Mouse (Mus musculus) liver, embryonic 11.5 days (tissue): ENCODE results near the gene Cdh8. TPM values are rescaled to one million over a fixed set of nuclear protein-coding genes. Genes with fewer than 3 reads are reported as not detected.

ENCODE experiments used
- ATAC-seq: fragments of 200-750 bp; cut with Nextera tagmentation; replicated peaks from 2 replicates; pipeline ENCODE4 v1.8.0; 2017; ENCODE audit warnings: moderate number of reproducible peaks, mild to moderate bottlenecking, moderate TSS enrichment, moderate library complexity; ENCODE audit not compliant: low FRiP score
- DNase-seq: peaks from one replicate; pipeline ENCODE4 v3.0.0-alpha.2; 2017; ENCODE audit warnings: low spot score
- H3K27ac ChIP-seq: fragments of 300-500 bp; sonication (generic); 2 replicates; pipeline ENCODE4 v1.5.1; 2014; ENCODE audit warnings: mild to moderate bottlenecking, low read depth, low read length, control low read depth
- H3K27me3 ChIP-seq: fragments of 300-500 bp; sonication (generic); replicated peaks from 2 replicates; pipeline ENCODE4 v1.6.1; 2014; ENCODE audit warnings: low read length, mixed read lengths; ENCODE audit not compliant: control insufficient read depth, insufficient read depth
- H3K36me3 ChIP-seq: fragments of 300-500 bp; sonication (generic); 2 replicates; pipeline ENCODE4 v1.6.1; 2014; ENCODE audit warnings: mild to moderate bottlenecking, low read length, moderate library complexity, mixed read lengths; ENCODE audit not compliant: control insufficient read depth, insufficient read depth
- H3K4me1 ChIP-seq: fragments of 300-500 bp; sonication (generic); replicated peaks from 2 replicates; pipeline ENCODE4 v1.6.1; 2014; ENCODE audit warnings: low read length, mixed read lengths; ENCODE audit not compliant: control insufficient read depth, insufficient read depth
- H3K4me2 ChIP-seq: fragments of 300-500 bp; sonication (generic); 2 replicates; pipeline ENCODE4 v1.6.1; 2014; ENCODE audit warnings: mild to moderate bottlenecking, control low read depth, moderate library complexity
- H3K4me3 ChIP-seq: fragments of 300-500 bp; sonication (generic); 2 replicates; pipeline ENCODE4 v1.5.1; 2014; ENCODE audit warnings: low read depth, low read length, control low read depth
- H3K9ac ChIP-seq: fragments of 300-500 bp; sonication (generic); 2 replicates; pipeline ENCODE4 v1.6.1; 2014; ENCODE audit warnings: low read depth, low read length, control low read depth
- H3K9me3 ChIP-seq: fragments of 300-500 bp; sonication (generic); 2 replicates; pipeline ENCODE4 v1.6.1; 2016; ENCODE audit warnings: low read length, inconsistent platforms, mixed read lengths; ENCODE audit not compliant: control insufficient read depth
- WGBS: fragments of 180-500 bp; shearing (Covaris S2); extraction: QIAGEN DNeasy Blood & Tissue Kit; methylation state at CpG from one replicate; pipeline ENCODE4 v1.1.7; 2014; 5-methylcytosine and 5-hydroxymethylcytosine counted together
- polyA plus RNA-seq: library from polyadenylated mRNA; unstranded; fragments of >200 nt; fragmentation: Nextera tagmentation; extraction: Ambion mirVana; gene quantifications from 2 replicates; pipeline ENCODE4 v1.2.1, GENCODE M21; 2014

Gene Cdh8
- polyA plus RNA-seq, 1 experiment from 2014 or later: 0.60 TPM

DNA sequence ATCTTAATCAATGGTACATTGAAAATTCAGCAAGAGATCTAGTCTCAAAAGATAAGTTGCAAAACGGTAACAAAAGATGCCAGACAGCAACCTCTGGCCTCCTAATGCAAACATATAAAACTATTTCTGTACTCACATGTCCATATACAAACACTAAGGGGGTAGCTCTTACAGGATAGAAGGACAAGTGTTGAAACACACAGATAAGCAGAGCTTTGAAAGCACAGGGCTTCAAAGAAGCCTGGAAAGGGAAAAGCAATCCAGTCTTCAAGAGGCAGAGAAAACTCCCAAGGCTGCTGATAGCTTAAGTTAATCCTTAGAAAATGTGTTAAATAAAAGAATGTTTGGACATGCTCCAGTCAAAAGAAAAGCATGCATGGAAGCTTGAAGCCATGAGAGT lies 77.0 kb downstream of the Cdh8 start:
- Histone ChIP-seq H3K4me1 (no peaks in the 10 kb centered on the region), H3K9me3 (no peaks in the 10 kb centered on the region), H3K9ac (no peak overlapping the region), H3K4me3 (no peak overlapping the region), H3K27ac (no peak overlapping the region), H3K36me3 (no peaks in the 10 kb centered on the region), H3K27me3 (no peaks in the 10 kb centered on the region), H3K4me2 (no peak overlapping the region)
- DNase-seq (no peak), ATAC-seq (no peak)
- 43% methylated on average over 1 of the region's 1 CpGs for WGBS

DNA sequence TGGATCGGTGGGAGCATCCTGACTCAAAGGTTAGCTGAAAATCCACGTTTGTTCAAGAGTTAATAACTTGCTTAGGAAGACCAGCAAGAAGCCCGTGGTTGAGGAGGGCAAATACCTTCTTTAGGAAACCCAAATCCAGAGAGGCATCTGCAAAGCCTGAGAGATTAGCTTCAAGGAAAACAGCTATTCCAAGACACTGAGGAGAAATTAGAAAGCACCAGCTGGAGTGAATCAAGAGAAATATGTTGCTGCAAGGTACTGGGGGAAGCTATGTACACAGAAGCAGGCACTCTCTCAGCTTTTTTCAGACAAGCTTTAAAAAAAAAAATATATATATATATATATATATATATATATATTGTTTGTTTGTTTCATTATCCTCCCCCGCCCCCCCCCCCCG lies 88.7 kb downstream of the Cdh8 start:
- ATAC-seq: no peak

DNA sequence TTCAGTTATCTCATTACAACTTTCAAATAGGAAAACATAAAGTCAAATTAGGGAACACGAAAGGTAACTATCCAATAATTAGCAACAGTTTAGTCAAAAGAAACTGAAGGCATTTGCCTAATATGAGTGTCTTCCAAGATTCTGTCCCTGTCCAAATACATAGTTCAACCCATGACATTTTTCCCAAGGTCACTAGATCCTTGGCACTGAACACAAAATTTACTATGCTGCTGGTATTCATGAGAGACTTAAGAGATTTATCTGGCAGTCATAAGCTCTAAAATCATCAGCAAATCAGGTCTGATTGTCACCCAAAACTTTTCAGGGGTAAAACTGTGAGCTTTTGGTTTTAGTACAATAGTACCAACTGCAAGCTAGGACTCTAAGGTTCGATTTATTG lies 101.7 kb downstream of the Cdh8 start:
- H3K9ac ChIP-seq: no peak overlapping the region
- H3K27ac ChIP-seq: no peak overlapping the region
- H3K36me3 ChIP-seq: no peaks in the 10 kb centered on the region
- H3K9me3 ChIP-seq: no peaks in the 10 kb centered on the region
- H3K4me2 ChIP-seq: no peak overlapping the region
- ATAC-seq (no peak), DNase-seq (no peak)
- no peaks in the 10 kb centered on the region for H3K27me3 ChIP-seq
- no peaks in the 10 kb centered on the region for H3K4me1 ChIP-seq
- no peak overlapping the region for H3K4me3 ChIP-seq
- 77% methylated on average over 2 of the region's 2 CpGs for WGBS

More for the DNA sequence above, 88.7 kb downstream of the Cdh8 start:
- no peak overlapping the region for H3K4me3 ChIP-seq
- H3K36me3 ChIP-seq: no peaks in the 10 kb centered on the region
- no peak for DNase-seq
- H3K27me3 ChIP-seq: no peaks in the 10 kb centered on the region
- H3K27ac ChIP-seq: no peak overlapping the region
- no peak overlapping the region for H3K9ac ChIP-seq
- H3K9me3 ChIP-seq: no peaks in the 10 kb centered on the region
- WGBS: 69% methylated on average over 5 of the region's 5 CpGs
- no peak overlapping the region for H3K4me2 ChIP-seq
- H3K4me1 ChIP-seq: no peaks in the 10 kb centered on the region

DNA sequence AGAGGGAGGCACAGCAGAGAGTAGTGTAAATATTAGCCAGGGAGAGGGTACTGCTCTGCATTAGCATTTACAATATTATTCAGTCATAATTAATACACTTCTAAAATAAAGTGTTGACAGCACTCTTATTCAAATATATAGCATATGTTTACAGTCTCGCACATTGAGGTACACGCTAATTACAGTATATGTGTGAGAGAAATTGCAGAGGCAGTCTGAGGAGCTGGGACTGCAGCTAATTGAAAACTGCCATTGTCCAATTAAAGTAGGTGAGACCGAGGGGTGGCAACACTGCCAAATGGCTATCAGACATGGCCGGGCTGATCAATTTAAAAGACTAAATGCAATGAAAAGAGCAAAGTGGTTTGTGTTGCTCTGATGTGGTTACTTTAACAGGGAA lies 112.1 kb downstream of the Cdh8 start:
- no peak for ATAC-seq
- 80% methylated on average over 4 of the region's 4 CpGs for WGBS

DNA sequence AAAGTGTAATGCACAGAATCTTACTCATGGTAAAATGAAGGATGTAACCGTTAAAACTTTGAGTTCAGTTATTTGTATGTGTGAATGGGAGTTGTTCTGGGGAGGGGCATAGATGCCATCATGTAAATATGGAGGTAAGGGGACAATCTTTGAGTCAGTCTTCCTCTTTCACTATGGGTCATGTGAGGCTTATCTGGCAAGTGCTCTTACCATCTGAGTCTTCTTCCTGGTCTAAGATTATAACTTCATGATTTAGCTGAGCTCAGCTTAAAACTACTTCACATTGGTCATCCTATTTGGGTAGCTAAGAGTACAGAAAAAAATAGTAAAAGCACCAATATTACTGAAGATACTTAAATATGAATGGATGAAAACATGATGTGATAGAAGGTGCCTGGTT lies 126.1 kb downstream of the Cdh8 start:
- Histone ChIP-seq H3K4me1 (no peaks in the 10 kb centered on the region), H3K9me3 (no peaks in the 10 kb centered on the region), H3K9ac (no peak overlapping the region), H3K36me3 (no peaks in the 10 kb centered on the region), H3K4me3 (no peak overlapping the region), H3K27me3 (no peaks in the 10 kb centered on the region), H3K27ac (no peak overlapping the region), H3K4me2 (no peak overlapping the region)
- no peak for DNase-seq
- 67% methylated on average over 1 of the region's 1 CpGs for WGBS
- ATAC-seq: no peak

More for the DNA sequence above, 112.1 kb downstream of the Cdh8 start:
- no peak overlapping the region for H3K4me2 ChIP-seq
- no peaks in the 10 kb centered on the region for H3K9me3 ChIP-seq
- H3K27me3 ChIP-seq: no peaks in the 10 kb centered on the region
- H3K4me1 ChIP-seq: no peaks in the 10 kb centered on the region
- no peak overlapping the region for H3K4me3 ChIP-seq
- H3K27ac ChIP-seq: no peak overlapping the region
- no peak overlapping the region for H3K9ac ChIP-seq
- no peaks in the 10 kb centered on the region for H3K36me3 ChIP-seq
- no peak for DNase-seq

DNA sequence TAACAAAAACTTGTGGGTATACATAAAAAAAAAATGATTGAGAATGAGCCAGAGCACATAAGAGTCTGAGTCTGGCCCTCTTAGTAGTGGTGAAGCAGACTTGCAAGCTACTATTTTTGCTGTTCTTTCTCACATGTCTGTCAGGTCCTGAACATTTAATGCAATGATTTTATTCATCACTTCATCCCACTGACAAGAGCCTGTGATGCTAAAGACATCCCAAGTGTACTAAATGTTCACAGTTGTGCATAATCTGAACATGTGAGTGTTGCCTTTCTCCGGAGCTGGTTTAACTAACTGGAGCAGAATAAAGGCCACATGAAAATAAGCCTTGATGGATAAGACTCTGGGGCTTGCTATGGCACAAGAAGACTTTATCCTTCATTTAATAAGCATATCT lies 131.2 kb downstream of the Cdh8 start:
- Histone ChIP-seq H3K27ac (no peak overlapping the region), H3K4me3 (no peak overlapping the region), H3K4me1 (no peaks in the 10 kb centered on the region), H3K4me2 (no peak overlapping the region), H3K9ac (no peak overlapping the region), H3K36me3 (no peaks in the 10 kb centered on the region), H3K27me3 (no peaks in the 10 kb centered on the region), H3K9me3 (no peaks in the 10 kb centered on the region)
- no peak for DNase-seq
- no peak for ATAC-seq
- WGBS: 84% methylated on average over 1 of the region's 1 CpGs

DNA sequence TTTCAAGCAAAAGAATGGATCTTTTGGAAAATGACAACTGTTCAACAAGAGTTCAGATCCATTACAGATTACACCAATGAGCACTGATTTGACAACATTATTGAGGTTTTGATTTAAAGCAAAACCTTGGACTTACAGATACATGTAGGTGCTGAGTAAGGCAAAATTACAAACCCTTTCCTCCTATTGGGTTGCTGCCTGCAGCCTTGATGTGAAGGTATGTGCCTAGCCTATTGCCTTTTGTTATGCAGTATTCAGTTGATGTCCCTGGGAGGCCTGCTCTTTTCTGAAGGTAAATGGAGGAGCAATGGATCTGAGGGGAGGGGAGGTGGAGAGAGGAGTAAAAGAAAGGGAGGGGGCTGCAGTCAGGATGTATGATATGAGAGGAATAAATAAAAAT lies 135.9 kb downstream of the Cdh8 start:
- no peak for DNase-seq
- no peaks in the 10 kb centered on the region for H3K9me3 ChIP-seq
- ATAC-seq: no peak
- H3K4me1 ChIP-seq: no peaks in the 10 kb centered on the region
- no peak overlapping the region for H3K4me2 ChIP-seq
- H3K36me3 ChIP-seq: no peaks in the 10 kb centered on the region
- no peak overlapping the region for H3K9ac ChIP-seq
- no peak overlapping the region for H3K4me3 ChIP-seq
- H3K27me3 ChIP-seq: no peaks in the 10 kb centered on the region
- H3K27ac ChIP-seq: no peak overlapping the region

DNA sequence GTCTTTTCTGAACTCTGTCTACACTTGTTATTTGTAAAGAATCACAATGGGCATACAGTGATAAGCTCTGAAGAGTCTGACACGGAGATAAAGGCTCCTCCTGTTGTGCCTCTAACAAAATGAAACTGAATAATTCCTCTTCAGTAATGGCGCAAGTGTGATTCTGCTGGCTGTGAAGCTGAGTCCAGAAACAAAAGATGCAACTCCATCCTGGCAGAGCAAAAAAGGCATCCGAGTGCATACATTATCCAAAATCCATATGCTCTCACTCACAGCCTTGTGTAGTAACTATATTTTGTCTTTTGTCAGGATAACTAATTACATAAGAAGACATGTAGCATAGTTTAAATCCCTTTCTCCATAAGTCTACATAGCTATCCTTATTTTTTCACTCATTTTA lies 149.1 kb downstream of the Cdh8 start:
- H3K4me1 ChIP-seq: no peaks in the 10 kb centered on the region
- no peak overlapping the region for H3K27ac ChIP-seq
- H3K4me2 ChIP-seq: no peak overlapping the region
- H3K36me3 ChIP-seq: no peaks in the 10 kb centered on the region
- H3K9me3 ChIP-seq: no peaks in the 10 kb centered on the region
- no peak for ATAC-seq
- H3K9ac ChIP-seq: no peak overlapping the region
- no peak overlapping the region for H3K4me3 ChIP-seq
- no peak for DNase-seq
- H3K27me3 ChIP-seq: no peaks in the 10 kb centered on the region
- WGBS: 72% methylated on average over 3 of the region's 3 CpGs

DNA sequence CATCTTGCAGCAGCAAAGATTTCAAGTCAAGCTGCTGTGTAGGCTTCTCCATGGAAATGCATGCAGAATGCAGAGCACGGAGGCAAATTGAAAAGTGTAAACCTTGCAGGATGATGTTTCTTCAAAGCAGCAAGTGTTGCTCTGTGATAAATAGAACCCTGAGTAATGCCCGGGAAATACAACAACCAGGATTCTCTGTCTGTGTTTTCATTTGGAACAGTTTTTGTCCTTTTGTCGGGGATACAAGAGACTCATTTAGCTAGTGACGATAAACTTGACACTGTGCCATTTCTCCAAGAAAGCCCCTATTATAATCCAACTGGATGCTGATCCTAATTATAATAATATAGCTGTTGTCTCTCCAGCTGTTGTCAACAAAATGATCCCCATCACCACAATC lies 181.9 kb downstream of the Cdh8 start:
- DNase-seq (no peak), ATAC-seq (no peak)
- Histone ChIP-seq H3K27me3 (no peaks in the 10 kb centered on the region), H3K4me1 (no peaks in the 10 kb centered on the region), H3K4me2 (no peak overlapping the region), H3K36me3 (no peaks in the 10 kb centered on the region), H3K9me3 (no peaks in the 10 kb centered on the region), H3K9ac (no peak overlapping the region), H3K27ac (no peak overlapping the region), H3K4me3 (no peak overlapping the region)
- 85% methylated on average over 4 of the region's 4 CpGs for WGBS
